Mouse (Mus musculus): ENCODE data around the gene Mical2. TPM values are rescaled to one million over a fixed set of nuclear protein-coding genes. Genes with fewer than 3 reads are reported as not detected.

Mical2 gene
- polyA plus RNA-seq, 1 experiment from 2014 or later, result 134 TPM

GRCm38 (mm10) chr7:112209621-112210020 is 16.0 kb upstream of the Mical2 start:
- peaks cover 43% of the 10 kb centered on the region for H3K4me1 ChIP-seq (replicated peaks)
- no peaks in the 10 kb centered on the region for H3K27me3 ChIP-seq
- H3K9ac ChIP-seq, result no peak overlapping the region
- no peak for ATAC-seq (replicated peaks; ENCODE audit: insufficient number of reproducible peaks, insufficient read depth, low FRiP score, low read depth)
- WGBS, result 87% methylated on average over 4 of the region's 4 CpGs
- no peaks in the 10 kb centered on the region for H3K9me3 ChIP-seq (replicated peaks)
- H3K4me3 ChIP-seq, result no peak overlapping the region
- no peak overlapping the region for H3K27ac ChIP-seq
- no peak overlapping the region for H3K4me2 ChIP-seq
- no peaks in the 10 kb centered on the region for H3K36me3 ChIP-seq

- no peak overlapping the region for H3K9ac ChIP-seq
- no peaks in the 10 kb centered on the region for H3K27me3 ChIP-seq
- H3K27ac ChIP-seq, result peak overlapping the region; percentile 49
- ATAC-seq (replicated peaks; ENCODE audit: insufficient number of reproducible peaks, insufficient read depth, low FRiP score, low read depth), result peak; percentile 77; the same call in 1 of the 2 replicates
- peaks cover 47% of the 10 kb centered on the region for H3K4me1 ChIP-seq (replicated peaks)
- H3K9me3 ChIP-seq (replicated peaks), result no peaks in the 10 kb centered on the region
- H3K36me3 ChIP-seq, result no peaks in the 10 kb centered on the region
- WGBS, result 48% methylated on average over 8 of the region's 8 CpGs
- no peak overlapping the region for H3K4me3 ChIP-seq
- H3K4me2 ChIP-seq, result no peak overlapping the region
Measured at GRCm38 (mm10) chr7:112212921-112213721, 12.5 kb upstream of the Mical2 start.

- Histone ChIP-seq H3K9me3 (replicated peaks) (no peaks in the 10 kb centered on the region), H3K4me3 (no peak overlapping the region), H3K4me1 (replicated peaks) (peaks cover 36% of the 10 kb centered on the region), H3K27me3 (no peaks in the 10 kb centered on the region), H3K36me3 (no peaks in the 10 kb centered on the region), H3K9ac (no peak overlapping the region), H3K27ac (no peak overlapping the region), H3K4me2 (no peak overlapping the region)
- 75% methylated on average over 3 of the region's 3 CpGs for WGBS
- ATAC-seq (replicated peaks; ENCODE audit: insufficient number of reproducible peaks, insufficient read depth, low FRiP score, low read depth), result no peak
Measured at GRCm38 (mm10) chr7:112215871-112216270, 9.8 kb upstream of the Mical2 start.

GRCm38 (mm10) chr7:112216720-112217119 is 8.9 kb upstream of the Mical2 start:
- ATAC-seq (replicated peaks; ENCODE audit: insufficient number of reproducible peaks, insufficient read depth, low FRiP score, low read depth), result 0 out of 2 replicates have a peak, but pooled peaks have one; percentile 28
- no peak overlapping the region for H3K4me2 ChIP-seq
- WGBS, result 54% methylated on average over 5 of the region's 5 CpGs

GRCm38 (mm10) chr7:112217208-112217607 is 8.4 kb upstream of the Mical2 start:
- 25% methylated on average over 6 of the region's 6 CpGs for WGBS
- Histone ChIP-seq H3K27ac (peak overlapping the region; percentile 44), H3K4me3 (no peak overlapping the region), H3K9ac (no peak overlapping the region), H3K4me2 (no peak overlapping the region), H3K27me3 (no peaks in the 10 kb centered on the region), H3K9me3 (replicated peaks) (no peaks in the 10 kb centered on the region), H3K36me3 (no peaks in the 10 kb centered on the region), H3K4me1 (replicated peaks) (peaks cover 38% of the 10 kb centered on the region)
- no peak for ATAC-seq (replicated peaks; ENCODE audit: insufficient number of reproducible peaks, insufficient read depth, low FRiP score, low read depth)

More at GRCm38 (mm10) chr7:112216720-112217119, 8.9 kb upstream of the Mical2 start:
- no peaks in the 10 kb centered on the region for H3K27me3 ChIP-seq
- no peaks in the 10 kb centered on the region for H3K9me3 ChIP-seq (replicated peaks)
- no peak overlapping the region for H3K9ac ChIP-seq
- no peak overlapping the region for H3K4me3 ChIP-seq
- no peaks in the 10 kb centered on the region for H3K36me3 ChIP-seq
- peaks cover 36% of the 10 kb centered on the region for H3K4me1 ChIP-seq (replicated peaks)
- peak overlapping the region; percentile 44 for H3K27ac ChIP-seq

GRCm38 (mm10) chr7:112222733-112223524 is 2.7 kb upstream of the Mical2 start:
- peak overlapping the region; percentile 86 for H3K27ac ChIP-seq
- no peaks in the 10 kb centered on the region for H3K9me3 ChIP-seq (replicated peaks)
- 20% methylated on average over 7 of the region's 7 CpGs for WGBS
- ATAC-seq (replicated peaks; ENCODE audit: insufficient number of reproducible peaks, insufficient read depth, low FRiP score, low read depth), result no peak; the same call in 1 of the 2 replicates
- 0 out of 2 replicates have a peak overlapping the region, but pooled peaks have one; percentile 3 for H3K9ac ChIP-seq
- H3K27me3 ChIP-seq, result no peaks in the 10 kb centered on the region
- peaks cover 48% of the 10 kb centered on the region for H3K4me1 ChIP-seq (replicated peaks)
- no peaks in the 10 kb centered on the region for H3K36me3 ChIP-seq
- H3K4me2 ChIP-seq, result peak overlapping the region; percentile 7; the same call in 1 of the 2 replicates
- H3K4me3 ChIP-seq, result no peak overlapping the region

GRCm38 (mm10) chr7:112224854-112225253 is 802 bp upstream of the Mical2 start:
- 64% methylated on average over 12 of the region's 12 CpGs for WGBS
- H3K4me3 ChIP-seq, result no peak overlapping the region

GRCm38 (mm10) chr7:112226446-112227265 is 1.0 kb downstream of the Mical2 start:
- ATAC-seq (replicated peaks; ENCODE audit: insufficient number of reproducible peaks, insufficient read depth, low FRiP score, low read depth), result peak; percentile 8; the same call in 1 of the 2 replicates
- Histone ChIP-seq H3K4me2 (peak overlapping the region; percentile 71), H3K27ac (peak overlapping the region; percentile 88), H3K27me3 (no peaks in the 10 kb centered on the region), H3K9me3 (replicated peaks) (no peaks in the 10 kb centered on the region), H3K4me1 (replicated peaks) (peaks cover 73% of the 10 kb centered on the region), H3K36me3 (no peaks in the 10 kb centered on the region; the same call in 1 of the 2 replicates), H3K4me3 (peak overlapping the region; percentile 76), H3K9ac (peak overlapping the region; percentile 88)
- 5% methylated on average over 24 of the region's 24 CpGs for WGBS

More at GRCm38 (mm10) chr7:112224854-112225253, 802 bp upstream of the Mical2 start:
- H3K4me2 ChIP-seq, result peak overlapping the region; percentile 71
- peaks cover 55% of the 10 kb centered on the region for H3K4me1 ChIP-seq (replicated peaks)
- no peaks in the 10 kb centered on the region for H3K9me3 ChIP-seq (replicated peaks)
- H3K27ac ChIP-seq, result peak overlapping the region; percentile 82
- peak overlapping the region; percentile 40; the same call in 1 of the 2 replicates for H3K9ac ChIP-seq
- no peaks in the 10 kb centered on the region for H3K27me3 ChIP-seq
- no peaks in the 10 kb centered on the region; the same call in 1 of the 2 replicates for H3K36me3 ChIP-seq
- no peak for ATAC-seq (replicated peaks; ENCODE audit: insufficient number of reproducible peaks, insufficient read depth, low FRiP score, low read depth)

- Histone ChIP-seq H3K4me2 (peak overlapping the region; percentile 71), H3K4me3 (peak overlapping the region; percentile 76), H3K9ac (peak overlapping the region; percentile 88), H3K27me3 (no peaks in the 10 kb centered on the region), H3K4me1 (replicated peaks) (peaks cover 75% of the 10 kb centered on the region), H3K9me3 (replicated peaks) (no peaks in the 10 kb centered on the region), H3K27ac (peak overlapping the region; percentile 88), H3K36me3 (no peaks in the 10 kb centered on the region; the same call in 1 of the 2 replicates)
- WGBS, result 26% methylated on average over 6 of the region's 6 CpGs
- ATAC-seq (replicated peaks; ENCODE audit: insufficient number of reproducible peaks, insufficient read depth, low FRiP score, low read depth), result no peak
Measured at GRCm38 (mm10) chr7:112227266-112227562, 1.6 kb downstream of the Mical2 start.

GRCm38 (mm10) chr7:112228827-112229498 is 3.3 kb downstream of the Mical2 start:
- Histone ChIP-seq H3K9me3 (replicated peaks) (no peaks in the 10 kb centered on the region), H3K36me3 (no peaks in the 10 kb centered on the region; the same call in 1 of the 2 replicates), H3K27me3 (no peaks in the 10 kb centered on the region), H3K4me1 (replicated peaks) (peaks cover 75% of the 10 kb centered on the region), H3K4me2 (peak overlapping the region; percentile 71), H3K27ac (peak overlapping the region; percentile 88), H3K9ac (peak overlapping the region; percentile 88), H3K4me3 (peak overlapping the region; percentile 76)
- WGBS, result 24% methylated on average over 20 of the region's 20 CpGs
- ATAC-seq (replicated peaks; ENCODE audit: insufficient number of reproducible peaks, insufficient read depth, low FRiP score, low read depth), result no peak; the same call in 1 of the 2 replicates
